9 mouse cellular contexts compared by ENCODE assay signal in the genomic region with DNA sequence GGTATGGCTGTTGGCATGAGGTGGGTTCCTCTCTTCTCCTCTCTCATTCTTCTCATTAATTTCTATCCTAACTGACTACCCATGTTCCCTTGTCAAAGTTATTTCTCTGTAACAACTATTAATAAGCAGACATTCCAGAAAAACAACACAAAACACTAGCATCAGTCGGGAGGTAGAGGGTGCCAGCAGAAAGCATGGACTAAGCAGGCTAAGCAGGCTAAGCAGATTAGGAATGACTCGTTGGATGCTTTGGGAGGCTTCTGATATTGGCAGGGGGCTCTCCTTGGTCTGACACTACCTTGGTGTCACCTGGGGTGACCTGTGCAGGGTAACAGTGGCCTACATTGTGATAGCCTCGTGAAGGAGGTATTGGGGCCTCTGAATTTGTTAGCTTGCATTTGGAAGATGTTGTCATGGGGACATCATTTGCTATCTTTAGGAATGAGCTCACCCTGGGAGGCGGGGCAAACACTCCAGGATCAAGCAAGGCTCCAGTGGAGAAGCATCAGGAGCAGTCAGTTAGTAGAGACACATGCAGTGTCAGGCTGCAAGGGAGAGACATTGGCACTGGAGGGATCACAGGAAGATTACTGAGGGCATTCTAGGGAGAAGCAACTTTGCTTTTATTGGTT.
DNase-seq lines count a peak whose midpoint lies in the region; ATAC-seq lines count a peak whose summit lies in the region.
"Had no signal": no experiment of that assay in that cellular context is flagged by ENCODE, and none has a peak within 500 bp of the region (broad histone marks: within the 10 kb centered on the region; RNA-seq: fewer than 3 reads in every experiment).

No protein-coding gene starts in this region.

- no peak overlapping the region for H3K9ac ChIP-seq in midbrain, embryonic 16.5 days (ENCODE audit: low read depth, low read length)
- no peak overlapping the region for H3K9ac ChIP-seq in midbrain, embryonic 13.5 days (replicated peaks)
- H3K9ac ChIP-seq in forebrain, embryonic 12.5 days = no peak overlapping the region
- H3K9ac ChIP-seq: liver, embryonic 14.5 days had no signal

- 22% methylated on average over 4 of the region's 4 CpGs for WGBS in midbrain, embryonic 16.5 days
- 26% methylated on average over 4 of the region's 4 CpGs for WGBS in midbrain, embryonic 13.5 days
- 33% methylated on average over 4 of the region's 4 CpGs for WGBS in forebrain, embryonic 12.5 days

- peaks cover 19% of the 10 kb centered on the region for H3K4me1 ChIP-seq in midbrain, embryonic 16.5 days (ENCODE audit: control insufficient read depth, insufficient read depth, low read length)
- H3K4me1 ChIP-seq in midbrain, embryonic 13.5 days (replicated peaks) = peaks cover 19% of the 10 kb centered on the region
- H3K4me1 ChIP-seq in forebrain, embryonic 12.5 days = 0 out of 2 replicates have a peak, but pooled peaks cover 3% of the 10 kb centered on the region

- no peak overlapping the region for H3K4me3 ChIP-seq in midbrain, embryonic 16.5 days (ENCODE audit: low read depth, low read length)
- no peak overlapping the region for H3K4me3 ChIP-seq in midbrain, embryonic 13.5 days (replicated peaks)
- no peak overlapping the region for H3K4me3 ChIP-seq in forebrain, embryonic 12.5 days (replicated peaks)

- peak overlapping the region; percentile 26; the same call in 1 of the 2 replicates for H3K27ac ChIP-seq in midbrain, embryonic 16.5 days (ENCODE audit: low read length)
- H3K27ac ChIP-seq in midbrain, embryonic 13.5 days = no peak overlapping the region
- H3K27ac ChIP-seq in forebrain, embryonic 12.5 days = no peak overlapping the region
- H3K27ac ChIP-seq: liver, embryonic 14.5 days had no signal

- no peaks in the 10 kb centered on the region for H3K27me3 ChIP-seq in midbrain, embryonic 16.5 days (ENCODE audit: control insufficient read depth, insufficient read depth, low read depth, low read length)
- H3K27me3 ChIP-seq in midbrain, embryonic 13.5 days = no peaks in the 10 kb centered on the region
- no peaks in the 10 kb centered on the region for H3K27me3 ChIP-seq in forebrain, embryonic 12.5 days

- H3K36me3 ChIP-seq in midbrain, embryonic 16.5 days (ENCODE audit: control insufficient read depth, insufficient read depth, low read length) = no peaks in the 10 kb centered on the region
- H3K36me3 ChIP-seq in midbrain, embryonic 13.5 days = no peaks in the 10 kb centered on the region
- H3K36me3 ChIP-seq in forebrain, embryonic 12.5 days (replicated peaks) = no peaks in the 10 kb centered on the region

- DNase-seq in heart, adult 9 months (ENCODE audit: low spot score in 2 of 2) = peak; percentile 9 to 23
- peak; percentile 40 to 48 for DNase-seq in layer of hippocampus, postnatal 36 days
- DNase-seq in retina, postnatal 1 day = peak; percentile 82
- DNase-seq in T-cell, adult 2 months (ENCODE audit: low spot score) = no peak
- DNase-seq in kidney, adult 8-10 months = no peak

- no peaks in the 10 kb centered on the region for H3K9me3 ChIP-seq in midbrain, embryonic 16.5 days (replicated peaks; ENCODE audit: control insufficient read depth, low read length, poor library complexity, severe bottlenecking)
- H3K9me3 ChIP-seq in midbrain, embryonic 13.5 days = no peaks in the 10 kb centered on the region
- H3K9me3 ChIP-seq in forebrain, embryonic 12.5 days = no peaks in the 10 kb centered on the region

- ATAC-seq in midbrain, embryonic 16.5 days = peak; percentile 43; the same call in 1 of the 2 replicates
- no peak for ATAC-seq in midbrain, embryonic 13.5 days
- ATAC-seq in forebrain, embryonic 12.5 days (ENCODE audit: low FRiP score) = no peak

- no peak overlapping the region for H3K4me2 ChIP-seq in midbrain, embryonic 16.5 days (ENCODE audit: low read length)
- H3K4me2 ChIP-seq in midbrain, embryonic 13.5 days (replicated peaks) = no peak overlapping the region
- H3K4me2 ChIP-seq in forebrain, embryonic 12.5 days = no peak overlapping the region

Comparison
In these comparisons a context has a peak if more than half of its experiments do, and no peak if none do; other contexts are left out.
1. DNase-seq: peak in heart, adult 9 months (2 of 2), layer of hippocampus, postnatal 36 days (2 of 2) and retina, postnatal 1 day (single experiment); none in T-cell, adult 2 months (single experiment) and kidney, adult 8-10 months (0 of 2).